ENCODE assay signal across 27 mouse cellular contexts in genomic region chr6:118347291-118347690, GRCm38 (mm10).
"Had no signal": no experiment of that assay in that cellular context is flagged by ENCODE, and none has a peak within 500 bp of the region (broad histone marks: within the 10 kb centered on the region; RNA-seq: fewer than 3 reads in every experiment).

No protein-coding gene starts in this region.

- H3K27me3 ChIP-seq: heart, embryonic 15.5 days; hindbrain, embryonic 12.5 days; hindbrain, embryonic 13.5 days; hindbrain, embryonic 15.5 days; intestine, embryonic 15.5 days had no signal

- H3K36me3 ChIP-seq: heart, embryonic 12.5 days; heart, embryonic 13.5 days; heart, embryonic 15.5 days; hindbrain, embryonic 10.5 days; hindbrain, embryonic 12.5 days; hindbrain, embryonic 13.5 days; hindbrain, embryonic 15.5 days; intestine, embryonic 15.5 days; kidney, embryonic 15.5 days had no signal

- H3K4me1 ChIP-seq: heart, embryonic 12.5 days; heart, embryonic 13.5 days; heart, embryonic 15.5 days; hindbrain, embryonic 10.5 days; hindbrain, embryonic 12.5 days; hindbrain, embryonic 15.5 days; intestine, embryonic 15.5 days; kidney, embryonic 15.5 days had no signal

- H3K4me3 ChIP-seq: heart, embryonic 12.5 days; heart, embryonic 13.5 days; heart, embryonic 15.5 days; hindbrain, embryonic 10.5 days; hindbrain, embryonic 12.5 days; hindbrain, embryonic 13.5 days; hindbrain, embryonic 15.5 days; intestine, embryonic 15.5 days; kidney, embryonic 15.5 days; layer of hippocampus, adult 2 months; left cerebral cortex, adult 2 months had no signal

- H3K9ac ChIP-seq: heart, embryonic 12.5 days; heart, embryonic 13.5 days; heart, embryonic 15.5 days; hindbrain, embryonic 12.5 days; hindbrain, embryonic 13.5 days; hindbrain, embryonic 14.5 days; hindbrain, embryonic 15.5 days; intestine, embryonic 15.5 days; kidney, embryonic 15.5 days had no signal

- DNase-seq: heart, postnatal 14 days; heart, postnatal 36 days; heart, postnatal 4 days; kidney, adult 11 months; kidney, adult 18-20 months; kidney, adult 8-10 months; kidney, adult 9 months; kidney, postnatal 10 days; kidney, postnatal 14 days; kidney, postnatal 25 days; kidney, postnatal 4 days; layer of hippocampus, adult 9-11 months; layer of hippocampus, postnatal 36 days had no signal

- H3K9me3 ChIP-seq: heart, embryonic 12.5 days; heart, embryonic 13.5 days; heart, embryonic 15.5 days; hindbrain, embryonic 10.5 days; hindbrain, embryonic 12.5 days; hindbrain, embryonic 13.5 days; hindbrain, embryonic 15.5 days; intestine, embryonic 15.5 days; kidney, embryonic 15.5 days had no signal

- H3K27ac ChIP-seq: heart, embryonic 13.5 days; heart, embryonic 15.5 days; hindbrain, embryonic 10.5 days; hindbrain, embryonic 12.5 days; hindbrain, embryonic 13.5 days; hindbrain, embryonic 14.5 days; hindbrain, embryonic 15.5 days; hindbrain, postnatal 0 days; intestine, embryonic 15.5 days; kidney, embryonic 15.5 days; kidney, postnatal 0 days; layer of hippocampus, adult 2 months; left cerebral cortex, adult 2 months had no signal
